Mouse (Mus musculus) hindbrain, embryonic 16.5 days (tissue): ENCODE measurements at regions not wholly inside any gene's neighbourhood (a gene's known extent, or its start where the extent isn't known, plus 50 kb on each side); places are given as distances from the start of the nearest gene placed in this dataset.

Source experiments
- ATAC-seq: fragments of 200-750 bp; cut with Nextera tagmentation; 2 replicates; pipeline ENCODE4 v1.8.0; 2017; ENCODE audit warnings: moderate TSS enrichment, moderate library complexity
- H3K27ac ChIP-seq: fragments of 300-500 bp; sonication (generic); 2 replicates; pipeline ENCODE4 v1.5.1; 2014; ENCODE audit warnings: low read depth, mild to moderate bottlenecking, control low read depth, low read length, moderate library complexity
- H3K27me3 ChIP-seq: fragments of 300-500 bp; sonication (generic); replicated peaks from 2 replicates; pipeline ENCODE4 v1.6.1; 2014; ENCODE audit warnings: low read length; ENCODE audit not compliant: control insufficient read depth, insufficient read depth
- H3K36me3 ChIP-seq: fragments of 300-500 bp; sonication (generic); 2 replicates; pipeline ENCODE4 v1.6.1; 2014; ENCODE audit warnings: mild to moderate bottlenecking, low read length, moderate library complexity, mixed read lengths; ENCODE audit not compliant: control insufficient read depth, insufficient read depth
- H3K4me1 ChIP-seq: fragments of 300-500 bp; sonication (generic); 2 replicates; pipeline ENCODE4 v1.6.1; 2014; ENCODE audit warnings: low read depth, low read length; ENCODE audit not compliant: control insufficient read depth, insufficient read depth
- H3K4me2 ChIP-seq: fragments of 300-500 bp; sonication (generic); 2 replicates; pipeline ENCODE4 v1.6.1; 2014; ENCODE audit warnings: mild to moderate bottlenecking, low read length, control low read depth, moderate library complexity
- H3K4me3 ChIP-seq: fragments of 300-500 bp; sonication (generic); 2 replicates; pipeline ENCODE4 v1.5.1; 2014; ENCODE audit warnings: mild to moderate bottlenecking, low read length, control low read depth, moderate library complexity
- H3K9ac ChIP-seq: fragments of 300-500 bp; sonication (generic); 2 replicates; pipeline ENCODE4 v1.6.1; 2014; ENCODE audit warnings: low read depth, mild to moderate bottlenecking, control low read depth, low read length, moderate library complexity
- H3K9me3 ChIP-seq: fragments of 300-500 bp; sonication (generic); 2 replicates; pipeline ENCODE4 v1.6.1; 2014; ENCODE audit warnings: mild to moderate bottlenecking, low read length, moderate library complexity; ENCODE audit not compliant: control insufficient read depth
- WGBS: fragments of 180-500 bp; shearing (Covaris S2); extraction: QIAGEN DNeasy Blood & Tissue Kit; methylation state at CpG from one replicate; pipeline ENCODE4 v1.1.7; 2014; 5-methylcytosine and 5-hydroxymethylcytosine counted together

DNA sequence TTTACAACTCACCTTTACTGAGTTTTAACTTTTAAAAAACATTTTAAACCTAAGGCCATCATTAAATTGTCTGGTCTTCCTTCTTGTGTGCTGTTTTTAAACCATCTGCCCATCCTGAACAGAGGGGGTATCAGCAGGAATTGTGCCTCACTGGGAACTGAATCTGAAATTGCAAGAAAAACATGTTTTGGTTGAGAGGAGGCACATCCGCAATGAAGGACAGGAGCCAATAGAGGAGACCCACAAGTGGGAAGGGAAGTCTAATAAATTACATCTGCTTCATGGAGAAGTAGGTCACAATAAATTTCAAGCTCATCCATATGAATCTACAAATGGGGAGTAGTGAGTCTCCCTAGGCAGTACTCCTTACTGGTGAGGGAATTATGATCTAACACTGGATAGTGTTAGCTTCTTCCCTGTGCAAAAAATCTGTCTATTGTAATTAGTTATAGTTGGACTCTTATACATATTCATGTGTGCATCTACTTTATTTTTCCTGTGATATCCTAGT, 675.5 kb upstream of the Tpk1 start:
- 85% methylated on average over 1 of the region's 1 CpGs for WGBS
- Histone ChIP-seq H3K4me3 (no peak overlapping the region), H3K9me3 (no peaks in the 10 kb centered on the region), H3K36me3 (no peaks in the 10 kb centered on the region), H3K9ac (no peak overlapping the region), H3K4me1 (no peaks in the 10 kb centered on the region), H3K27me3 (no peaks in the 10 kb centered on the region), H3K4me2 (no peak overlapping the region), H3K27ac (no peak overlapping the region)
- no peak for ATAC-seq

GRCm38 (mm10) chr6:44297413-44297812, 631.3 kb upstream of the Tpk1 start:
- ATAC-seq = peak; percentile 79; the same call in 1 of the 2 replicates
- no peak overlapping the region for H3K4me3 ChIP-seq
- H3K27ac ChIP-seq = no peak overlapping the region
- no peak overlapping the region for H3K4me2 ChIP-seq
- H3K9ac ChIP-seq = no peak overlapping the region
- H3K9me3 ChIP-seq = no peaks in the 10 kb centered on the region
- no peaks in the 10 kb centered on the region for H3K36me3 ChIP-seq
- H3K27me3 ChIP-seq = no peaks in the 10 kb centered on the region
- 61% methylated on average over 1 of the region's 1 CpGs for WGBS
- no peaks in the 10 kb centered on the region for H3K4me1 ChIP-seq
